Mouse (Mus musculus): ENCODE measurements around the gene Serping1. TPM values are rescaled to one million over a fixed set of nuclear protein-coding genes. Genes with fewer than 3 reads are reported as not detected.
"Not testable (repeated sequence)": the region's sequence is repeated elsewhere in the genome, so short reads cannot be mapped to it uniquely, and the experiment has no call there.

Gene Serping1
- total RNA-seq (2021) = 1 to 10 TPM; 5.3 to 8.4 TPM
- long read RNA-seq, experiment 1, partial matches to known transcripts = 11 of 13 reads
- long read RNA-seq, experiment 1, other reads (novel, unspliced or antisense) = 0 of 13 reads
- long read RNA-seq, experiment 2, partial matches to known transcripts = 8 of 9 reads
- long read RNA-seq, experiment 2, other reads (novel, unspliced or antisense) = 0 of 9 reads

DNA sequence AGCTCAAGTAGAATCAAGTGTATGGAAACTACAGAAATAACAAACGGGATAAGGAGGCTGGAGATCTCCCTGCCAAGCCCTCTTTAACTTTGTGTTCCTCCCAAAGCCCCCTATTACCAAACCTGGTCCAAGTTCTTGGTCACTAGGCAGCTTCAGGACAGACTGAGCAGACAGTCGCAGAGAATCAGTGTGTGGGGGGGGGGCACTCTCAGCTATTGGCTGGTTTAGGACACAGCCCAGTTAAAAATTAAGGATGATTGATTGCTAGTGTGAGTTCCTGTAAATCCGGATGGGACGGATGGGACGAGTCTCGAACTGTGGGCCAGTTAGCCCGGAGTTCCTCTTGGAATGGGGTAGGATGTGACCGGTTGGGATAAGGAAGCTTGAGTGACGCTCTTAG, at the start of gene Serping1:
Serping1 (minus strand) TSS at position 204 of the 400 bp plus-strand sequence.
- no peak within 1 kb of the TSS for H3K27ac ChIP-seq
- TF ChIP-seq CTCF (IDR thresholded peaks at IDR 0.05) = no peak
- DNase-seq (ENCODE audit: extremely low spot score in 1 of 2, low spot score in 2 of 2) = no peak
- peak within 1 kb of the TSS; percentile 19 for H3K4me3 ChIP-seq
- intact Hi-C loops (cut with DNase I) = no loop called here

DNA sequence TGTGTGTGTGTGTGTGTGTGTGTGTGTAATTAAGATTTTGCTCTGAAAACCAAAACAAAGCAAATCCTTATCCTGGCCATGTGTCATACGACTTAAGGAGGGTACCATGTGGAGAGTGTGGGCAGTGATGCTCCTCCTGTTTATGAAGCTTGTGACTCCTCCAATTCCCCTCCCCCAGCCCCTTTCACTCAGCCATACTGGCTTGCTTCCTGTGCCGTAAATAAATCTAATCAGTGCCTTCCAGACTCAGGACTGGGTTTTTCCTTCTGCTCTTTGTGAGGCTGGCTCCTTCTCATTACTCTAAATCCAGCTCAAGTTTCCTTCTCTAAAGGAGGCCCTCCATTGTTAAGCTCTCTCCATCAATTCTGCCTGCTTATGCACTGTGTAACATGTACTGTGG, 48.0 kb upstream of the Serping1 start:
- TF ChIP-seq CTCF (IDR thresholded peaks at IDR 0.05) = no peak
- DNase-seq (ENCODE audit: extremely low spot score in 1 of 2, low spot score in 2 of 2) = no peak
- no peak overlapping the region for H3K4me3 ChIP-seq
- intact Hi-C loops (cut with DNase I) = no loop called here
- H3K27ac ChIP-seq = no peak overlapping the region

DNA sequence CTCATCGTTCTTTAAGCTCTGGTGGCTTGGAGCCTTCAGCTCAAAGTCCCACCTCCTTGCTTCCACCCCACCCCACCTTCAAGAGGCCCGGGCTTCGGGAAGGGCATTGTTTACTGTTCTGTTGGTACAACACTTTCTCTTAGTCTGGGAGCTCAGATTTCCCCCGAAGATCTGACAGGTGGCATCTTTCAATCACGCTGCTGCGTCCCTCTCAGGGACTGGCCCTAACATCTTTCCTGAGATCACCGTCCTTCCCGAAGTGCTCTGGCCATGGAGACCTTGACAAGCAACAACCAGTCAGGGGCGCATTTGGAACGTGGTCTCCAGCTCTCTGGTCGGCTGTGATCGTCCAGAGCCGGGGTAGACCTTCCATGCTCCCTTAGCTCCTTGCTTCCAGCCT, 47.3 kb upstream of the Serping1 start, which contains the start of gene Smtnl1:
Smtnl1 (minus strand) TSS at position 101 of the 400 bp plus-strand sequence.
- intact Hi-C loops (cut with DNase I) = no loop called here
- H3K4me3 ChIP-seq = no peak within 1 kb of the TSS
- TF ChIP-seq CTCF (IDR thresholded peaks at IDR 0.05) = no peak
- no peak within 1 kb of the TSS for H3K27ac ChIP-seq
- no peak for DNase-seq (ENCODE audit: extremely low spot score in 1 of 2, low spot score in 2 of 2)

DNA sequence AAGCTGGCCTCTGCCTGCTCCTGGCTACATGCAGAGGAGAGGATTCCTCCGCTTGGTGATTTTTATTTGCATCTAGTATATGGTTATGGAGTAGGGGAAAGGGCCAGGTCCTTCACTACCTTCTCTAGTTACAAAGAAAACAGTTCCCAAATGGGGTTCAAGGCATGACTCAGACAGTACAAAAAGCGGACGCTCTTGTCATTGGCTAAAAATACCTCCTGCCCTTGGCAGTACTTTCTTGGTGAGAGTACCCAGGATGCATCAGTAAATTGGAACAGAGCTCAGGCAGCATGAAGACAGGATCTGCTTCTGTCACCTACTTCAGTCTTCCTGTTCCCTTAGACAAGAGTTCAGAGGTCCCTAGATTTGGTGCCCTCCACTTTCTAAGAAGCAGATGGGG, 44.6 kb upstream of the Serping1 start:
- no peak overlapping the region for H3K4me3 ChIP-seq
- intact Hi-C loops (cut with DNase I) = no loop called here
- H3K27ac ChIP-seq = 0 out of 2 replicates have a peak overlapping the region, but pooled peaks have one; percentile 36
- DNase-seq (ENCODE audit: extremely low spot score in 1 of 2, low spot score in 2 of 2) = peak in 1 of 2 experiments; percentile 36
- TF ChIP-seq CTCF (IDR thresholded peaks at IDR 0.05) = no peak

DNA sequence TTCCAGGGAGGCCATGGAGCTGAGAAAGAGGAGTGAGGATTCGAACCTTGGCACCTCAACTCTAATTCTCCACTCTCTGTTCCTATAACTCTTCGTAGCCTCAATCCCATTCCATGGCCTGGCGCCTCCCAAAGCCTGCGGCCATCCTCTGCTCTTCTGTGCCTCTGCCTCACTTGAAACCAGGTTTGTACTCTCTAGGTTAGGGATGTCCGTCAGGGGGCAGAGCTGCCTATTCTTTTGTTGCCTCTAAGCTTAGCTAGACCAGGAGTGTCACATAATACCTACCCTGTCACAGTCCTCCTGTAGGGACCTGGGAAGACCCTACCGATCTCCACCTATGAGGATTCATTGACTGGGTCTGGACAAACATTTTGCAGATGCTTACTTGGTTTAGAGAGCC, 37.4 kb upstream of the Serping1 start:
- intact Hi-C loops (cut with DNase I) = no loop called here

DNA sequence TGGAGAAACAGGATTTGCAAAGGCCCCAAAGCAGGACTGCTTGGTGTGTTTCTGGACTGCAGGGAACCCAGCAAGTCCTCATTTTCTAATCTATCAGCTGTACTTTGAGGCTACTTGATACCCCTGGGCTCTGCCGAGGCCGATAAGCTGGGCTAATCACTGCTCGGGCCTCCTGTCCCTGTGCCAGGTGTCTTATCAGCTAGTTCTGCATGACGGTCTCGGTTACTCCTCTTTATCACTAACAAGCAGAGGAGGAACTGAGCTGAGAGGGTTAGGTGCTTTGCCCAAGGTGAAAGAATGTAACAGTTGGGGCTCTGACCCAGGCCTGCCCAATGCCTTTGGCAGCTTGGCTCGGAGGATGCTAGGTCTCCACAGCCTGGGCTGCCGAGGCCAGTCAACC, 36.6 kb upstream of the Serping1 start:
- Histone ChIP-seq H3K27ac (no peak overlapping the region), H3K4me3 (no peak overlapping the region)
- TF ChIP-seq CTCF (IDR thresholded peaks at IDR 0.05) = no peak
- intact Hi-C loops (cut with DNase I) = no loop called here
- DNase-seq (ENCODE audit: extremely low spot score in 1 of 2, low spot score in 2 of 2) = no peak

More for the DNA sequence above, 37.4 kb upstream of the Serping1 start:
- TF ChIP-seq CTCF (IDR thresholded peaks at IDR 0.05) = no peak
- H3K4me3 ChIP-seq = no peak overlapping the region
- no peak overlapping the region for H3K27ac ChIP-seq
- DNase-seq (ENCODE audit: extremely low spot score in 1 of 2, low spot score in 2 of 2) = no peak

DNA sequence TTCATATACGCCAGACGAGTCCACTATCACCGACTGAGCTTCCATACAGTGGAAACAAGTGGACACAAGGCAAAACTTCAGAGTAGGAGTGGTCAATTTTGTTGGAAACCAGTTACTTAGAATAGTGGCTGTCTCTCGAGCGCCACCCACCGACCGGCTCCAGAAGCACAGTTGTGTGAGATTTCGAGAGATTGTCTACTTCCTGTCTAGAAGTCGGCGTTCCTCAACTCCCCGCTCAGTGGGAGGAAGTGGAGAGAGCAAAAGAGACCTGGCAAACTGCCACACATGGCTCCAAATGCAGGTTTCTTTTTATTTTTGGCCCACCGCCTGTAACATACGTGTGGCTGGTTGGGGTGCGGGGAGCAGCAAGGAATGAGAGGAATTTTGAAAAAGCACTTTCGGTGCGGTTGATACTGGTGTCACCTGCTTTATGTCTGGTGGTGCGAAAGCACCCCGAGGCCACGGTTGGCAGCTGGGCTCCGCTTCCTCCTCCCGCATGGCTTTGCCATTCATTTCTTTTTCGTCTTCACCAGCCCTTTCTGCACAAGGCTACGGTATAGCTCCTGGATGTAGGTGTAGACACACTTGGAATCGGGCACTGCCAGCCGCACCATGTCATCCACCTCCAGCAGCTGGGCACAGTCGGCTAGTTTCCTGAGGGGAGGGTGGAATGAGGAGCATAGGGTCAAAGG, 35.8 kb upstream of the Serping1 start:
- DNase-seq (ENCODE audit: extremely low spot score in 1 of 2, low spot score in 2 of 2) = peak; percentile 84 to 86
- peak overlapping the region; percentile 41 for H3K4me3 ChIP-seq
- TF ChIP-seq CTCF (IDR thresholded peaks at IDR 0.05) = peak; percentile 89
- intact Hi-C loops (cut with DNase I) = no loop called here
- H3K27ac ChIP-seq = no peak overlapping the region

DNA sequence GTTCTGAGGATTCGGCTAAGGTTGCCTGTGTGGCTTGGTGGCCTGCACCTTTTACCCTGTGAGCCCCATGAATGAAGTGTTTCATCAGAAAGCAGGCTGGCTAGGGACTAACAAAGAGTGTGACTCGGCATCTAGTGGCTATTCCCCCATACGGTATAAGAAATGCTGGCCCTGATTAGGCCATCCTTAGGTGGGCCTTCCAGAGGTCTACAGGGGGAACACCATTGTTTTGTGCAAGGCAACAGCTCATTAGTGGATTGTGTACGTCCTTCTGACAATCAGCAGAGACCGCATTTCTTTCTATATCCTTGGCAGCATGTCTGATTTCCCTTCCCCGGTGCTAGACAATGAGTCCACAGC, 35.3 kb upstream of the Serping1 start:
- Histone ChIP-seq H3K4me3 (peak overlapping the region; percentile 41), H3K27ac (no peak overlapping the region)
- TF ChIP-seq CTCF (IDR thresholded peaks at IDR 0.05) = no peak
- no peak for DNase-seq (ENCODE audit: extremely low spot score in 1 of 2, low spot score in 2 of 2)
- intact Hi-C loops (cut with DNase I) = no loop called here

DNA sequence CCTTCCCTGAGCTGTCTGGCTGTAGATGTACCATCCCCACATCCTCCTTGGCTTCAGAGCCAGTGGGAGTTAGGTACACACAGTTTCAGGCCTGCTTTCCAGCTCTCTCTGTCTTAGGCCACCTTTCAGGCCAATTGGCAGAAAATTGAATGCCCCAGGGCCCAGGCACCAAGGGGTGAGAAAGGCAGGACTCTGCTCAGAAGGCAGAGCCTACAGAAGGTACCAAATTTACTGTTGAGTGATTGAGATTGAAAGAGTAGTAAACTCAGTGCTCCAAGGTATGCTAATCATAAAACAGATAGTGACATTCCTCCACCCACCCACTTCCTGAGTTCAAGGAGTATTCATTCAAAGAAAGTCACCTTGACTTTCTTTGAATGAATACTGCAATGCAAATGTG, 34.1 kb upstream of the Serping1 start:
- H3K27ac ChIP-seq = no peak overlapping the region
- no peak for DNase-seq (ENCODE audit: extremely low spot score in 1 of 2, low spot score in 2 of 2)
- no peak overlapping the region for H3K4me3 ChIP-seq
- TF ChIP-seq CTCF (IDR thresholded peaks at IDR 0.05) = no peak
- intact Hi-C loops (cut with DNase I) = no loop called here

DNA sequence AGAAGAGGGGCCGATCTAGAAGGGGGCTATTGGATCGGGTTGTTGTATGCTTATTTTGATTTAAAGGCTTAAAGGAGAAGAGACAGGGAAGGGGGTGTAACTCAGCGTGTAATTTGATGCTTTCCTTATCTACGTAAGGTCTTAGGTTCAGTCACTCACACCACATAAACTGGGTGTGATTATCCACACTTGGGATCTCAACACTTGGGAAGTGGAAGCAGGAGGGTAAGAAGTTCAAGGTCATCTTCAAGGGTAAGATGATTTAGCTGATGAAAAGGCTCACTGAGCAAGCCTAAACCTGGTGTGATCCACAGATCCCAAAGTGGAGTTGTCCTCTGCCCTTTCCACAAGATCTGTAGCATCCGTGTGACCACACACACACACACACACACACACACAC, 31.3 kb upstream of the Serping1 start:
- Histone ChIP-seq H3K27ac (no peak overlapping the region), H3K4me3 (no peak overlapping the region)
- intact Hi-C loops (cut with DNase I) = no loop called here
- DNase-seq (ENCODE audit: extremely low spot score in 1 of 2, low spot score in 2 of 2) = no peak
- no peak for TF ChIP-seq CTCF (IDR thresholded peaks at IDR 0.05)

DNA sequence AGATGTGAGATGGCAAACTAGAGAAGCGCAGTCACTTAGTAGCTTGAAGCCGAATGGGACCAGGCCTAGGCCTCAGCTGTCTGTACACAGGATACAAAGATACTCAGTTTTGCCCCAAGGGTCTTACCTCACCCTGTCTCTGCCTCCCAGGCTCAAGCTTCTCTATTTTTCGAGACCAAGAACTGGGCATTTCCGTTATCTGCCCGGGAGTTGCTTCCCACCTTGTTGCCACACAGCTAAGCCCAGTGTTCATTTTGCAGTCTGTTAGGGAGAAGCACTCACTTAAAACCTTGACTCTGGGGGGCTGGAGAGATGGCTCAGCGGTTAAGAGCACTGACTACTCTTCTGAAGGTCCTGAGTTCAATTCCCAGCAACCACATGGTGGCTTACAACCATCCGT, 28.7 kb upstream of the Serping1 start:
- intact Hi-C loops (cut with DNase I) = no loop called here
- Histone ChIP-seq H3K4me3 (no peak overlapping the region), H3K27ac (no peak overlapping the region)
- no peak for DNase-seq (ENCODE audit: extremely low spot score in 1 of 2, low spot score in 2 of 2)
- no peak for TF ChIP-seq CTCF (IDR thresholded peaks at IDR 0.05)

DNA sequence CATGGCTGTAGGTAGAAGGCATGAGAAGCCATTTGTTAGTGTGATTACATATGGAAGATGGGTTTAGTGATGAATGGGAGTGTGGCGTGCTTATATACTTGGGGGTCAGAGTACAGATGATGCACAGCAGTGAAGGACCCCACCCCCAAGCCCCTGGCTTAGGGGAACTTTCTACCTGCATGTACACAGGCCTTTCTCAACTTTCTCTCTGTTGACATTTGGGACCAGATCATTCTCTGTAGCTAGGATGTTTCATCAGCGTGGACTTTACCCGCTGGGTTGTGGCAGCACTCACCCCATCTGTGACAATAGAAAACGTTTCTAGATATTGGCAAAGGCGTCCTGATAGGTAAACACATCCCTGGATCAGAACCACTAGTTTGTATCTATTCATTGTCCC, 26.0 kb upstream of the Serping1 start:
- DNase-seq (ENCODE audit: extremely low spot score in 1 of 2, low spot score in 2 of 2); H3K4me3 ChIP-seq; H3K27ac ChIP-seq; intact Hi-C loops (cut with DNase I): not testable (repeated sequence)

DNA sequence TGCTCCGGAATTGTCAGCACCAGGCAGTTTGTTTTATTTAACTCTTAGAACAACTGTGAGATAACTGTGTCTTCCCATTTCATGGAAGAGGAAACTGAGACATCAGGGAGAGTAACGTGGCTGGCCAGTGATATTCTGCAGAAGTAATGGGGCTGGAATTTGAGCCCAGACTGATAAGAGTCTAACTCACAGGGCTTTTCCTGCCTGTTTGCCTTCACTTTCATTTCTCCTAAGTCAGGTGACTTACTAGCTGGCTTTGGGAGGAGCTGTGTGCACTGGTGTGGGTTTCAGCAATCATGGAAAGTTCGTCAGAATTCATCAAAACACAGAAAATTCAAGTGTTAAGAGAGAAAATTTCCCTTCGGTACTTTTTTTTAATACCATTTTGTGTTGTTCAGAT, 25.1 kb upstream of the Serping1 start:
- no peak overlapping the region for H3K27ac ChIP-seq
- DNase-seq (ENCODE audit: extremely low spot score in 1 of 2, low spot score in 2 of 2) = no peak
- intact Hi-C loops (cut with DNase I) = no loop called here

More for the DNA sequence above, 25.1 kb upstream of the Serping1 start:
- TF ChIP-seq CTCF (IDR thresholded peaks at IDR 0.05) = no peak
- H3K4me3 ChIP-seq = no peak overlapping the region

All from left cerebral cortex, adult 2 months (tissue).